Mouse (Mus musculus) kidney, postnatal 36 days (tissue): ENCODE data around the gene Kif2c.

Experiments
- DNase-seq, 2 experiments: peaks; one replicate each; pipeline ENCODE4 v3.0.0; 2021 to 2022; ENCODE audit warnings: mixed read lengths in 2 of 2

The Kif2c gene

DNA sequence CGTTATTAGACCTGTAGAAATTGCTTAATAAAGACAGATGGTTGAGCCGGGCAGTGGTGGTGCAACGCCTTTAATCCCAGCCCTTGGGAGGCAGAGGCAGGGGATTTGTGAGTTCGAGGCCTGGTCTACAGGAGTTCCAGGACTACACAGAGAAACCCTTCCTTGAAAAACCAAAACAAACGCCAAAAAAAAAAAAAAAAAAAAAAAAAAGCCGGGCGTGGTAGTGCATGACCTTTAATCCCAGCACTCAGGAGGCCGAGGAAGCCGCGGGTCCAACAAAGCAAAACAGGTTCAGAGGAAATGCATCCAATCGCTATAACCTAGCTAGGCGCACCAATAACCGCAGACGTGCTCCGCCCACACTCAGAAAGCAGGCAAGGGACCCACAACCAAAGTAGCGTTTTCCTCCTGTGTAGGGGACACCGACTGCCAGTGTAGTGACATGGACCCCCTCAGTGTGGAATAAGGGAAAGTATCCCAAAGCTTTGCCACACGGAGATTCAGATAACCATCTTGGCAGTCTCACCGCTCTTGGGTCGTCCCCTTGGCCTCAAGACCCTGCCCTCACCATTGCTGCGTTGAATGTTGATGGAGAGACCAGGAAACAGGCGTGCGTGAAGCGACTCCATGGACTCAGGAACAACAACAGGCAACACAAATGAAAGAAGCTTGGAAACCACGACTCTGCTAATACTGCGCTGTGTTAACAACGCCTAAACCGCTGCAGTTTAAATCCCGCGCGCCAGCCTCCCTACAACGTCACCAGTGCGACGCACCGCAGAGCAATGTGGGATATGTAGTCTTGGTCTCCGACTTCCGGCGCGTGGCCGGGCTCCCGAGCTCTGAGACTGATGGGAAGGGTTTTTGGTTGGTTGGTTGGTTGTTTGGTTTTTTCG lies at the start of gene Kif2c:
Kif2c (minus strand) TSS at position 777 of the 896 bp plus-strand sequence.
- peak; percentile 94 to 95 for DNase-seq

DNA sequence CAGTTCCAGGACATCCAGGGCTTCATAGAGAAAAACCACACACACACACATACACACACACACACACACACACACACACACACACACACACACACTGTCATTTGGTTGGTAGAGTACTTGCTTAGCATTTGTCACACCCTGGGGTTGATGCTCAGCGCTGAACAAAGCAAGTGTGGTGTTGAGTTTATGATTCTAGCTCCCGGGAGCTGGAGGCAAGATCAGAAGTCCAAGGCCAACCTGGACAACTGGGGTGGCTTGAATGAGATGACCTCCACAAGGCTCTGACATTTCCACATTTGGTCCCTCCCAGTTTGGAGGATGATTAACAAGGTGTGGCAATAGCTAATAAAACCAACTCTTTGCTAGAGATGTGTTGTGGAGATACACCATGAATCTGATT lies 48.8 kb upstream of the Kif2c start:
- no peak for DNase-seq

DNA sequence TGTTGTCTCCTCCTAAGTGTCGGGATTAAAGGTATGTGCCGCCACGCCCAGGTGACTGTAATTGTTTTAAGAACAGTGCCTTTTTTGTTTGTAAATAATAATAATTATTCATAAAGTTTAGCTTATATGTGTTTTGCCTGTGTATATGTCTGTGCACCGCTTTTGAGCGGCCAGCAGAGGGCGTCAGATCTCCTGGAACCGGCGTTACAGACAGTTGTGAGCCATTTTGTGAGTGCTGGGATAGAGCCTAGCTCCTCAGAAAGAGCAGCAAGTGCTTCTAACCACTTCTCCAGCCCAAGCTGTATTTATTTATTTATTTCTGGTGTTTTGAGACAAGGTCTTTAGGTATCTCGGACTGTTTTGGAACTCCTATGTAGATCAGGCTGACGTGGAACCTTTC lies 47.9 kb upstream of the Kif2c start:
- DNase-seq, result peak in 1 of 2 experiments; percentile 48

DNA sequence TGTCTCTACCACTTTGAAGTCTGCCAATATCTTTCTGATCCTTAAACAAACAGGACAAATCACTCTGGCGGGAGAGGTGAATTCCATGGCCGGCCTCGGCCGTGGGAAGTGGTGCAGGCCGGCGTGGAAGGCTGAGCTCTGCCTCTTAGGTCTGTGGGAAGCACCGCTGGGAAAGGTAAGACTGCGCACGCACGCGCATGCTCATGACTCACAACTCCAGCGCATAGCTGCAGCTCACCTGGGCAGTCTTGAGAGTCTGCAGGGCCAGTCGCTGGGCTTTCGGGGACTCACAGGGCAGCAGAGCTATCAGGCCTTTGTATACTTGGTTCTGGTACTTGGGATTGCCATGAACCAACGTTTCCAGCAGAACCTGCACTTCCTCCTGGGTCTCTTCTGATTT lies 47.2 kb upstream of the Kif2c start:
- DNase-seq, result no peak

DNA sequence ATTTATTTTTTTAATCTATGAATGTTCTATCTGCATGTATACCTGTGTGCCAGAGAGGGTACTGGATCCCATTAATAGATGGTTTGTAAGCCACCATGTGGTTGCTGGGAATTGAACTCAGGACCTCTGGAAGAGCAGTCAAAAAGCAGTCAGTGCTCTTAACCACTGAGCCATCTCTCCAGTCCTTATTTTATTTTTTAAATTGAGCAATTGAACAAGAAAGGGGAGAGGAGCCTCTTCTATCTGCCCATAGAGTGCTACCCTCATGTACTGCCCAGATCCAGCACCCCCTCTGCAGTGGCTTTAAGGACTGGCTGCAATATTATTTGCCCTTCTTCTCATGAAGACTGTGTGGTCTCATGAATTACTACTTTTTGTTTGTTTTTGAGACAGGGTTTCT lies 42.8 kb upstream of the Kif2c start:
- no peak for DNase-seq

DNA sequence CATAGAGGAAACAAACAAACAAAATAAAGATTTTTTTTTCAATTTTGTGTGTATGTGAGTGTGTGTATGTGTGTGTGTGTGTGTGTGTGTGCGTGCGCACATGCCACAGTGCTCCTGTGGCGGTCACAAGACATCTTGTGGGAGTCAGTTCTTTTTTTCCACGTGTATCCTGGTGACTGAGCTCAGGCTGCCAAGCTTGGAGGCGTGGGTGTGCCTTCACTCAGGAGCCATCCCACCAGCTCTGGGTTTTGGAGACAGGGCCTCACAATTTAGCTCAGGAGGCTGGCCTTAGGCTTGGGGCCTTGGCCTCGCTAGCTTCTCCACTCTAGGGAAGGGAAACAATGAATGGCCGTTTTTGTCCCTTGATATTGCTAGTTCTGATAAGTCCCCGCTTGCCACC lies 41.7 kb upstream of the Kif2c start:
- no peak for DNase-seq

DNA sequence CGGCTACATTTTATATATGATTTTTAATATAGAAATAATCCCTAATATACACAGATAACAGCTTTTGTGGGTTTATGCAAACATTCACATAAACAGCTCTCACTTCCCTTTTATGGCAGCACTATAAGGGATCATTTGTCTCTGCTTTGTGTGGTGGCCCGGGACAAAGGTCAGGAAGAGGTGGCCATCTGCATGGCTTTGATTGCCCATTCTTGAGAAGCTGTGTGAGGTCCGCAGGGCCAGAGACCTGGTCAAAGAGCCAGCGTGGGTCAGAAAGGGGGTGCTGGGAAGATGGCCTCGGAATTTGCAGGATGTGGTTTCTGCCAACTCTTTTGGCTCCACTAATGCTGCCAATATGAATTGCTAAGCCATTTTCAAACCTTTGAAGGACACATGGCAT lies 40.6 kb upstream of the Kif2c start:
- no peak for DNase-seq

DNA sequence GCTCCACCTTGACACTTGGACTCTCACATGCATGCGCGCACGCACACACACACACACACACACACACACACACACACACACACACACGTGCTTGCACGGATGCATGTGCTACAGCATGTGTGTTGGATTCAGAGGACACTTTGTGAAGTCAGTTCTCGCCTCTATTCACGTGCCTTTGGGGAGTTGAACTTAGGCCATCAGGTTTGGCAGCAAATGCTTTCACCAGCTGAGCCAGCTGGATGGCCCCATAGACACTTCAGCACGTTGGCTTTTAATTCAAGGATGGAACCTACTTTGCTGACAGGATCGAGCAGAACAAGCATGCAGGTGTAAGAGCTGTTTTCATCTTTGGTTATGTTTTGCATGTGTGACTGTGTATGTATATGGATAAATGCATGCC lies 39.4 kb upstream of the Kif2c start:
- DNase-seq, result no peak

DNA sequence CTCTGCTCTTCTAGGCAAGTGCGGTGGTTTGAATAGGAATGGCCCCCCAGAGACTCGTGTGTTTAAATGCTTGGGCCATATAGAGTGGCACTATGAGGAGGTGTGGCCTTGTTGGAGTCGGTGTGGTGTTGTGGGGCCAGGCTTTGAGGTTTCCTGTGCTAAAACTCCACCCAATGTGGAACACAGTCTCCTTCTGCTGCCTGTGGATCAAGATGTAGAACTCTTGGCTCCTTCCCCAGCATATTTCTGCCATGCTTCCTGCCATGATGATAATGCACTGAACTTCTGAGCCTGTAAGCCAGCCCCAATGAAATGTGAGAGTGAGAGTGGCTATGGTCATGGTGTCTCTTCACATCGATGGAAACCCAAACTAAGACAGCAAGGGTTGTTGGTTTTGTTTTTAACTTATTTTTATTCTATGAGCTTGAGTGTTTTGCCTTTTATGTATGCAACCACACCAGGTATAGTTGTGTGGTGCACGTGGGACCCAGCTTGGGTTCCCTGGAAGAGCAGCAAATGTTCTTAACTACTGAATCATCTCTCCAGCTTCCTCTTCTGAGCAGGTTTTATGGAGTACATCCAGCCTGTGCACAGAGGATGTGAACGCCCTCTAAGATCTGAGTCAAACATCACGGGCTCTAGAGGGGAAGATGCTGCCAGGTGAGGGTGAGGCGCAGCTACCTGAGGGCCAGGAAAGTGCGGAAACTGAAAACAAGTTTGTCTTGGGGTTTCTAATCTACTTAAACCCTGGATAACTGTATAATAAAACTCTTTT lies 38.5 kb upstream of the Kif2c start:
- DNase-seq, result no peak

DNA sequence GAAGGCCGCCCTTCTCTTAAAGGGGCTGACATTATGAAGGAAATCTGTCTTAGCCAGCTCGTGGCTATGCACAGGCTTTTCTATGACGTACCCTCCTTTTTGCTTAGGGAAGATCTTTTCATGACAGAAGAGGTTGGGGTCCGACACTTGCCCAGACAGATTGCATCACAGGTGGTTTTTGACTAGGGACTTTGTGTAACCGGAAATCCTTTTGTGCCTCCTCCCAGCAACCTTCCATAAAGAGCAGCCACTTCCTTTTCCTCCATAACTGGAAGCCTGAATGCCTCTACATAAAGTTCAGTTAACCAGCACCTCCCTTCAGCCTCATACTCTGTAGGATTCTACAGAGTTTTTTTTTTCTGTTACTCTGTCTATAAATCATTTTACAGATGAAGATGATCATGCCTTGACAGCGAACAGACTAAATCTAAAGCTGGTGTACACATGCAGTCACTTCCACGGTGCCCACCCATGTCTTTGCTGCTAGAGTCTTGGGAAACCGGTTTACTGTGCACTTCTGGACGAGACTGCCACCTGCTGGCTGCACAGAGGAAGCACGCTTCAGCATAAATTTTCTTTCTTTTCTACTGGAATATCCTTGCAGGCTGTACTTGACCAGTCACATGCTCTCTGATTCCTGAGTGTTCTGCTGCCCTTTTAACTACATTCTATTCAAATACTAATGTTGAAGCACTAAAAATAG lies 36.2 kb upstream of the Kif2c start:
- peak; percentile 74 to 76 for DNase-seq

DNA sequence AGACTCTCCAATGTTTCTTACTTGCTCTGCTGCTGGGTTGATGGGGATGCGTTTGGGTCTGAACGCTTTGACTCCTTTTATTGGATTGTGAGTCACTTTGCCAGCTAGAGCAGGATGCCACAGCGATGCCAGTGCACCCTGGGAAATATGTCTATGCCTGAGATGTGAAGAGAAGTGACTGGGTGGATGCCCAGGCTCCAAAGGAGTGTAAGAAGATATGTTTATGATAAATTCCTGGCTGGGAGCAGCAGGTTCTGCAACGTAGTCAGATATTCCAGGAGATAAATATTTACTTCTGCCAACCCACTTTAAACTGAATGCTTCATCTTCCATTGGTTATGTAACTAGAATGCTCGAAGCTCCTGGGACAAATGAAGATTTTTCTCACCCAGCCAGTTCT lies 34.6 kb upstream of the Kif2c start:
- DNase-seq, result no peak

DNA sequence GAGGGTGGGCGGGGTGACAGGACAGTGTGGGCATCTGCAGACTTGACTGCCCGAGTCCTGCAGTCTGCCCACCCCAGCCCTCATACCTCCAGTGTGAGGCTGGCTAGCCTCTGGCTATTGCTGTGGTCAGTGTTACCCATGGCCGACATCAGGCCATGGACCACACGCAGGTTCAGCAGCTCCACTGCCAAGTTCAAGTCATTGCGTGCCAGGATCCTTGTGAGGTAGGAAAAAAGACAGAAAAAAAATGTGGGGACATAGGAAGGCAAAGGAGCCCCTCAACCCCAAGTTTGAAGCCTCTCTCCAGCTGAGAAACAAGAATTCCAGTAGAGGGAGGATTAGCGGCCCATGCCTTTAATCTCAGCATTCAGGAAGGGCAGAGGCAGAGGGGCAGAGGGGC lies 31.8 kb upstream of the Kif2c start:
- no peak for DNase-seq

DNA sequence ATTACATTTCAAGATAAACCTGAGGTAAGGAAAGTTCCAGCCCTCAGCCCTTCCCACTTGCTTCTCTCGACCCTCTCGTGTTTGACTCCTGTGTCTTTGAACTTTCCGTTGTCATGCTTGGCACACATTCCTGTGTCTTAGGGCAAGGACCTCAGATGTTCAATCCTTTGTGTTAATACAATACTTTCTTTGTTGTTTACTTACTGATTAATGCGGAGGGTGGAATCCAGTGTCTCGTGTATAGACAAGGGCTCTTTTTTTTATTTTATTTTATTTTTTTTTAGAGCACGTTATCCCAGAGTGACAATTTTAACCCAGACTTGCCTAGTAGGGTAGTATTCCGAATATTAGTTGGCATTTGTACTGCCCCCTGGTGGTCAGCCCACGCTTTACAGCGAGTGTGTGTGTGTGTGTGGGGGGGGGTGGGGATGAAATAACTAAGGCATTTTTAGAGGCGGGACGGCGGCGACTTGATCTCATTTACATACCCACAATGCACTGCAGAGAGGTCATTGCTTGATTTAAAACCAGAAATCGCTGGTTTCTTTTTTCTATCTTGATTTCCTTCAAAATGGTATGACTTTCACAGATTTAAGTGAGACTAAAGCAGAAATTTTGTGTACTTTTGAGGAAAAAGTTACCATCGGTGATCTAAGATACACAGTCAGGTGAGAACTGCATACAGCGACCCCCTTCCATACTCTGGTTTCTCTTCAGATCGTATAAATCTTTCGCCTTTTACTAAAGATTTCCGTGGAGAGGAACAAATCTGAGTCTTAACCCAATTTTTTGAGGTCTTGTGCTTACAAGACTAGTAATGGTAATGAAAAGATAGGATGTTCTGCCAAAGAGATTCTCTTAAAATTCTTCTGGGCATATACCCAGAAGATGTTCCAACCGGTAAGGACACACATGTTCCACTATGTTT lies 28.0 kb upstream of the Kif2c start:
- peak; percentile 90 to 92 for DNase-seq

DNA sequence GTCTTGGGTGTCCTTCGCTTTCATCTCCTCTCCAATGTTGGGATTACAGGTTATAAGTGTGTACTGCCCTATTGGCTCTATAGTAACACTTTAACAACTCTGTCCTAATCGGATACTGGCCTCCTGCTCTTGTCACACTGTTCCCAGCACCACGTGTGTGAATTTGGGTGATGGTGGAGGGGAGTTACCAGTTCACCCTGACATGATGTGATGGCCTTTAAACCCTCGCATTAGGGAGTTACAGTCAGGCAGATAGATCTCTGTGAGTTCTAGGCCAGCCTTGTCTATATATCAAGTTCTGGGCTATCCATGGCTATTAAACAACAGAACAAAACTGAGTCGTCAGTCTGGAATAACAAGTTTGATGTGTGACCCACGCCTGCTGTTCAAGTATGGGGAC lies 27.2 kb upstream of the Kif2c start:
- no peak for DNase-seq

DNA sequence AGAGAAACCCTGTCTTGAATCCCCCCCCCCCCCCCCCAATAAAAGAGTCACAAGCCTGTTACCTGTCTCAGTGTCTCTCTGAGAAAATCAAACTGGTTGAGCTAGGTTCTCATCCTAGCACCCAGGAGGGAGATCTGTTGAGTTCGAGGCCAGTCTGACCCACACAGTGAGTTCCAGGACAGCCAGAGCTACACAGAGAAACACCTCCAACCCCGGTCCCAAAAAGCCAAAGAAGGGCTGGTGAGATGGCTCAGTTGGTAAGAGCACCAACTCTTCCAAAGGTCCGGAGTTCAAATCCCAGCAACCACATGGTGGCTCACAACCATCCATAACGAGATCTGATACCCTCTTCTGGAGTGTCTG lies 20.5 kb upstream of the Kif2c start:
- DNase-seq, result no peak

DNA sequence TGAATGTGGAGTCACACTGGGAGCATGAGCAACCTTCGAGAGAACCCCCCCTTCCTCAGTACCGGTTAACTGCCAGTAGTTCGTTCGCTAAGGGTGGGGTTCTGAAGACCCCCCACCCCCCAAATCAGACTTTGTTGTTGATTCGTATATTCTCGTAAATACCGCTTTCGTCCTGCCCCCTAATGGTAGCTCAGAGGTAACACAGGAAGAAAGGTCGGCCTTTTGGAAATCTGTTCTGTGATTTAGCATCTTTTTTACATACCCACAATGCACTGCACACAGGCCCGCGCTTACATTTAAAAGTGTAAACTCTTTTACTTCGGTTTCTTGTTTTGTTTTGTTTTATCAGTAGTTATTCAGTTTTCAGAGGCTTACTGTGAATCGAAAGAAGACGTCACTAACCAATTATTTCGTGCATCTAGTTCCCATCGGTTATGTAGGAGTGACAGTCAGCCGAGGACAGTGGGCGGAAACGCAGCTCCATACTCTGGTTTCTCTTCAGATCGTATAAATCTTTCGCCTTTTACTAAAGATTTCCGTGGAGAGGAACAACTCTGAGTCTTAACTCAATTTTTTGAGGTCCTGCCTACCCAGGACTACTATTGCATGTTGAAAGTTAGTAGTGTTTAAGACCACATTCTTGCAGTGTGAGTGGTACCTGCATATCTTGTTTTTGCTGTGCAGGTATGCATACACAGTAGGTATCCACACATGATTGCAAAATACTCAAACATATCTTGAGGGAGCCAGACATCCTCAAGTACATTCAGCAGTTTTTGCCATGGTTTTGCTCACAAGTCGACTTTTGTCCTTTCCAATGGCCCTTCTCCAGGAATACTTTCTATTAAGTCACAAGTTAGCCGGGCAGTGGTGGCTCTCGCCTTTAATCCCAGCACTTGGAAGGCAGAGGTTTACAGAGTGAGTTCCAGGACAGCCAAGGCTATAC lies 19.9 kb upstream of the Kif2c start:
- peak; percentile 61 to 67 for DNase-seq

DNA sequence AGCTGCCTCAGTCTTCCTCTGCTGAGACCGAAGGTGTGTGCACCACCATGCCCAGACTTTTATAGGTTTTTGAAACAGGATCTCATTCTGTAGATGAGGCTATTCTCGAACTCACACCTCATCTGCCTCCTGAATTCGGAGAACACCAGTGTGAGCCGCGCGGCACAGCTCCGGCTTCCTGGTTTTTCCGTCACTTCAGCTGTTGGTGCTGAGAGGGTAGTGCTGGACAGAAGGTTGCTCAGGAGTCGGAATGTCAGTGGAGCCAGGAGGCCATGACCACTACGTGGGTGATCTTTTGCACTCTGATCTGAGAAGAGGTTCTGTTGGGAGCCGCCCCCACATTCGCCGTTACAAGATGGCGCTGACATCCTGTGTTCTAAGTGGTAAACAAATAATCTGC lies 9.4 kb upstream of the Kif2c start:
- DNase-seq, result no peak

DNA sequence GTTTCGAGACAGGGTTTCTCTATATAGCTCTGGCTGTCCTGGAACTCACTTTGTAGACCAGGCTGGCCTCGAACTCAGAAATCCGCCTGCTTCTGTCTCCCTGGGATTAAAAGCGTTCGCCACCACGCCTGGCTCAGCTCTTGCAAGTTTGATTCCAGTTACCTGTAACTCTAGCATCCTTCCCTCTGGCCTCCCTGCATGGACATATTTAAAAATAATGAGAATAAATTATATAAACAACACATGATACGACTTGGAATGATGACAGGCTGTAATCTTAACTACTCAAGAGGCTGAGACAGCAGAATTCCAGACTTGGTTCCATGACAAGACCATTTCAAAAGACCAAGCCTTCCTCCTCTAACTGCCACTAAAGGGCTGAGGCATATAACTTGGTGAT lies 8.2 kb upstream of the Kif2c start:
- DNase-seq, result no peak

DNA sequence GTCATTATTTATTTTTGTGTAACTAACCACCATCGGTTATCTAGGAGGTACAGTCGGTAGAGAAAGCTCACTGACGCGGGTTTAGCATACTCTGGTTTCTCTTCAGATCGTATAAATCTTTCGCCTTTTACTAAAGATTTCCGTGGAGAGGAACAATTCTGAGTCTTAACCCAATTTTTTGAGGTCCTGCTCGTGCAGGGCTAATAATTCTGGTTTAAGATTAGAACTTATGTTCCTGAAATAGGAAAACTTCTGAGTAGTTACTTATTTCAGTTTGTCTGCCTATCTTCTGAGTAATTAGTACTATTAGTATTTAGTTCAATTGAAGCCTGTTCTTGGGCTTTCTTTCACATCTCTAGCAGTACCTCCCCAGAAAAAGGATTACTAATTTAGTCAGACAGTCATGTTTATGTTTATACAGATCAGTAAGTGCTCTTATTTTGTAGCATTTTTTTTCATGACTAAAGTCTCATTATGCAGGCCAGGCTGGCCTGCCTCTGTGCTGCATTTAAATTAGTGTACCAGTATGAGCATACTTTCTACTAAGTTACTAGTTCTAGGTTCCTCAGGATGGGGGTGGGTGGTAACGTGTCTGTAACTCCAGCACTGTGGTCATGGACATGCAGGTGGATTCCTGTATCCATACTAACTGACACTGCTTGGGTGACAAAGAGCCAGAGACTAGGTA lies 7.6 kb upstream of the Kif2c start:
- DNase-seq, result peak; percentile 37 to 39

DNA sequence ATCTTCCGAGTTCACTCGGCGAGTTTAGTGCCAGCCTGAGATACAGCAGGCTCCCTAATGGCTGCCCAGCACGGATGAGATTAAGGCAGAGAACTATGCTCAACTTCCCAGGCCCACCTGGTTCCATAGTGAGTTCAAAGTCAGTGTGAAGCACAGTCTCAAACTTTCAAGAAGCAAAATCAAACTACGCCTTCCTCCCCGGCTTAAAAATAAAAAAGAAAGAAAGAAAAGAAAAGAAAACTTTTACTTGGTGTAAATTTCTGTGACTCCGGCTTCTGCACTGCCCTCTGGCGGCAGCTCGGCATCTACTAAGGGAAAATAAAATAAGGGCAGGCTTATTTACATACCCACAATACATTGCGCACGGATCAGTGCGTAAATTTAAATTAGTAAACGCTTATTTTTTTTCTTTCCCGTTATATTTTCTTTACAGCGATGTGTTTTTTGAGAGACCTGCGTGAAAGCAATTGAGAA lies 7.0 kb upstream of the Kif2c start:
- DNase-seq, result peak; percentile 91 to 96
